Mouse (Mus musculus) layer of hippocampus, adult 18-20 months (tissue): ENCODE data around the gene Trim54. TPM values are rescaled to one million over a fixed set of nuclear protein-coding genes. Genes with fewer than 3 reads are reported as not detected.

Experiments used
- DNase-seq, 2 experiments: peaks; one replicate each; pipeline ENCODE4 v3.0.0; 2022; ENCODE audit warnings: low spot score in 2 of 2
- total RNA-seq, 2 experiments: library from RNA; stranded (reverse); gene quantifications; 2 replicates each; pipeline ENCODE4 v1.2.3; 2021

Gene Trim54
- total RNA-seq, 2 experiments from 2014 or later, result not detected

DNA sequence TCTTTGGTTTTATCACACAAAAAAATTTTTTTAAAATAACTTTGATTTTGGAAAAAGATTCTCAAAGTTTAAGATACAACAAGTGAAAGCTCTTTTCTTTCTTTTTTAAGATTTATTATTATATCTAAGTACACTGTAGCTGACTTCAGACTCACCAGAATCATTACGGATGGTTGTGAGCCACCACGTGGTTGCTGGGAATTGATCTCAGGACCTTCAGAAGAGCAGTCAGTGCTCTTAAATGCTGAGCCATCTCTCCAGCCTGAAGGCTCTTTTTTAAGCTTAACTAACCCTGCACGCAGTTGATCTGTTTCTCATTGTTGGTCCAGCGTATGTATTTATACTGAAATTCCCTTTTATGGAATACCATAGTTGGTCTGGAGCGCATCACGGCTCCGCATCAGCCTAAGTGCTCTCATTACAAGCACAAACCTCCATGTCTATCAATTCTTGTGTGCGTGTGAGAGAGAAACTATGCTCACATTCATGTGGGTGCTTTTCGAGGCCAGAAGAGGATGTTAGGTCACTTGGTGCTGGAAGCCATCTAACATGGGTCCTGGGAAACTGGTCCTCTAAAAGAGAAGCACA is 64.8 kb downstream of the Trim54 start:
- no peak for DNase-seq

- DNase-seq, result no peak
Measured at GRCm38 (mm10) chr5:31183678-31184077, 67.2 kb downstream of the Trim54 start.

Other genes with a start within 250 kb of the Trim54 start
- 10 to 100 TPM; 63.6 to 63.7 TPM for gene Tmem214, start 248.7 kb upstream of the Trim54 start, total RNA-seq
- 10 to 100 TPM; 11.5 to 13.3 TPM for gene Agbl5, start 228.0 kb upstream of the Trim54 start, total RNA-seq
- 10 to 100 TPM; 97.5 to 98.5 TPM for gene Ost4, start 208.9 kb upstream of the Trim54 start, total RNA-seq
- 1 to 10 TPM; 1.9 TPM for gene Emilin1, start 203.3 kb upstream of the Trim54 start, total RNA-seq
- 10 to 100 TPM; 14.8 to 16.3 TPM for gene Khk, start 195.3 kb upstream of the Trim54 start, total RNA-seq
- gene Cgref1, start 171.1 kb upstream of the Trim54 start, total RNA-seq, result 10 to 100 TPM; 15.0 to 16.2 TPM
- 100 to 1,000 TPM; 119 to 125 TPM for gene Preb, start 156.4 kb upstream of the Trim54 start, total RNA-seq
- gene Tcf23, start 148.1 kb upstream of the Trim54 start, total RNA-seq, result under 1 TPM; 0.12 to 0.30 TPM
- gene Atraid, start 68.4 kb upstream of the Trim54 start, total RNA-seq, result 10 to 100 TPM; 68.1 to 70.0 TPM
- gene Slc5a6, start 67.8 kb upstream of the Trim54 start, total RNA-seq, result 10 to 100 TPM; 14.9 to 17.6 TPM
- gene Cad, start 61.9 kb upstream of the Trim54 start, total RNA-seq, result 10 to 100 TPM; 20.0 to 20.9 TPM
- gene Dnajc5g, start 10.4 kb upstream of the Trim54 start, total RNA-seq, result not detected
- gene Slc30a3, start 8.5 kb upstream of the Trim54 start, total RNA-seq, result 10 to 100 TPM; 84.1 to 93.8 TPM
- not detected for gene Ucn, start 22.1 kb downstream of the Trim54 start, total RNA-seq
- 10 to 100 TPM; 57.4 to 61.8 TPM for gene Mpv17, start 37.5 kb downstream of the Trim54 start, total RNA-seq
- 1 to 10 TPM; 3.6 to 3.8 TPM for gene Gm29609, start 63.2 kb downstream of the Trim54 start, total RNA-seq
- 10 to 100 TPM; 57.7 to 60.9 TPM for gene Gtf3c2, start 63.4 kb downstream of the Trim54 start, total RNA-seq
- gene Snx17, start 76.5 kb downstream of the Trim54 start, total RNA-seq, result 10 to 100 TPM; 75.2 to 81.6 TPM
- 10 to 100 TPM; 39.0 to 39.5 TPM for gene Eif2b4, start 76.7 kb downstream of the Trim54 start, total RNA-seq
- gene Zfp513, start 85.6 kb downstream of the Trim54 start, total RNA-seq, result 10 to 100 TPM; 27.1 to 28.2 TPM
- 10 to 100 TPM; 69.6 to 73.3 TPM for gene Ppm1g, start 104.0 kb downstream of the Trim54 start, total RNA-seq
- gene Nrbp1, start 124.2 kb downstream of the Trim54 start, total RNA-seq, result 10 to 100 TPM; 83.8 to 86.3 TPM
- gene Gm9970, start 124.5 kb downstream of the Trim54 start, total RNA-seq, result not detected
- 1 to 10 TPM; 2.2 to 4.0 TPM for gene Krtcap3, start 135.0 kb downstream of the Trim54 start, total RNA-seq
- gene Ift172, start 174.4 kb downstream of the Trim54 start, total RNA-seq, result 10 to 100 TPM; 79.3 to 86.3 TPM
- gene Fndc4, start 179.4 kb downstream of the Trim54 start, total RNA-seq, result 100 to 1,000 TPM; 159 to 188 TPM
- not detected for gene Gckr, start 180.7 kb downstream of the Trim54 start, total RNA-seq